Mouse (Mus musculus): ENCODE measurements at regions not wholly inside any gene's neighbourhood (a gene's known extent, or its start where the extent isn't known, plus 50 kb on each side); places are given as distances from the start of the nearest gene placed in this dataset.

- no peak for DNase-seq (ENCODE audit: low spot score in 2 of 2)
Observed at GRCm38 (mm10) chr1:89373806-89374205, 80.8 kb upstream of the Agap1 start.

GRCm38 (mm10) chr1:89374271-89374670 is 80.3 kb upstream of the Agap1 start:
- DNase-seq (ENCODE audit: low spot score in 2 of 2) = no peak

- DNase-seq (ENCODE audit: low spot score in 2 of 2) = no peak
Observed at GRCm38 (mm10) chr1:89382021-89382420, 72.6 kb upstream of the Agap1 start.

GRCm38 (mm10) chr1:89385111-89385510 is 69.5 kb upstream of the Agap1 start:
- no peak for DNase-seq (ENCODE audit: low spot score in 2 of 2)

- DNase-seq (ENCODE audit: low spot score in 2 of 2) = no peak
Observed at GRCm38 (mm10) chr1:89392711-89393110, 61.9 kb upstream of the Agap1 start.

- no peak for DNase-seq (ENCODE audit: low spot score in 2 of 2)
Observed at GRCm38 (mm10) chr1:89394471-89394870, 60.1 kb upstream of the Agap1 start.

GRCm38 (mm10) chr1:89400734-89401202 is 53.8 kb upstream of the Agap1 start:
- no peak for DNase-seq (ENCODE audit: low spot score in 2 of 2)

- no peak for DNase-seq (ENCODE audit: low spot score in 2 of 2)
Observed at GRCm38 (mm10) chr1:89402513-89403210, 51.9 kb upstream of the Agap1 start.

GRCm38 (mm10) chr1:89403551-89404050 is 51.0 kb upstream of the Agap1 start:
- no peak for DNase-seq (ENCODE audit: low spot score in 2 of 2)
